Mouse (Mus musculus): ENCODE measurements around the gene Erp29. TPM values are rescaled to one million over a fixed set of nuclear protein-coding genes. Genes with fewer than 3 reads are reported as not detected.

The Erp29 gene
- polyA plus RNA-seq, 1 experiment from 2014 or later = 147 TPM

DNA sequence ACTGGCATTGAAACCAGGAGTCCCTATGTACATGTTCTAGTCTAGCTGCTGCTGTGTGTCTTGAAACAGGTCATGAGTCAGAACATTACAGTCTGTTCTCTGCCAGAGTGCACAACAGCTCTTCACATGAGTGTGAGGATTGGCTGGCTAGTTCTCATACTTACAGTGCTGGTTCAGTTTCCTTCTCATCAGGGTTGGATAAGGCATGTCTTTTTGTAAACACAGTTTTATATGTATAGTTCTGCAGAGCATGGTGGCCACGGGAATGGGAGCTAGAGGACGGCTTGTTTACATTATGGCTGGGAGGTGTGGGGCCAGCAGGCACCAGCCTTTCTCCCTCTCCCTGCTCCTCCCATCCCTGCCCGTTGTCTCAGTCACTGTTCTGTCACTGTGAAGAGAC lies 17.3 kb upstream of the Erp29 start:
- H3K4me3 ChIP-seq (ENCODE audit: low read length) = no peak overlapping the region
- H3K27ac ChIP-seq (ENCODE audit: low read length) = peak overlapping the region; percentile 54
- no peak overlapping the region for H3K9ac ChIP-seq (ENCODE audit: low read length)
- no peaks in the 10 kb centered on the region for H3K9me3 ChIP-seq (ENCODE audit: control insufficient read depth, low read length)
- no peaks in the 10 kb centered on the region for H3K27me3 ChIP-seq (ENCODE audit: control insufficient read depth, insufficient read depth, low read depth, low read length)
- H3K4me2 ChIP-seq (ENCODE audit: low read depth, low read length) = no peak overlapping the region
- peaks cover 10% of the 10 kb centered on the region; the same call in 1 of the 2 replicates for H3K4me1 ChIP-seq (replicated peaks; ENCODE audit: control insufficient read depth, insufficient read depth, low read length)
- no peaks in the 10 kb centered on the region for H3K36me3 ChIP-seq (ENCODE audit: control insufficient read depth, insufficient read depth, low read length)
- peak; percentile 88 for ATAC-seq (ENCODE audit: low read depth)
- WGBS = 3% methylated on average over 3 of the region's 3 CpGs

DNA sequence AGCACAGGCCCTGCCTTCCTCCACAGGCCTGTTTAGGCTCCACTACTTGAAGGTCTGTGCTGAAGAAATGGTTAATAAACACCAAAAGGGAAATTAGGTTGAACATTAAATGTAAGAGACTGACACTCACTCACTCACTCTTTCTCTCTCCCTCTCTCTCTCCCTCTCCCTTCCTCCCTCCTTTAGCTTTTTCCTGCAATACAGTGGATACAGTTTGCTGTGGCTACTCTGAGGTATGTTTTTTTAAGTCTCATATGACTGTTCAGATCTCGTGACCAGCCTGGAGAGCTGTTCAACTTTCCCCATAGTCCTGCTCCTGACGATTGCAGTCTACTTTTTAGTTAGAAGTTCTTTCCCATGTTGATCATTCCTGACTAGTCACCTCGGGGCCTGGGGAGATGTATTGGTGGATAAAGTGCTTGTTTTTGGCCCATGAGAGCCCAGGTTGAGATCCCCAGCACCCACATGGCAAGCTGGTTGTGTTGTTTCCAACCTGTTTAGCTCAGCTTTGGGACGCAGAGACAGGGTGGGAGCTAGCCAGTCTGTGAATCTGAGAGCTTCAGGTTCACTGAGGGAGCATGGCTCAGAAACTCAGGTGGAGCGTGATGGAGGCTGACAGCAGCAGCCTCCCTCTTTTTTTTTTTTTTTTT lies 11.4 kb upstream of the Erp29 start:
- 42% methylated on average over 5 of the region's 5 CpGs for WGBS
- no peaks in the 10 kb centered on the region; the same call in 1 of the 2 replicates for H3K9me3 ChIP-seq (ENCODE audit: control insufficient read depth, low read length)
- no peak for ATAC-seq (ENCODE audit: low read depth)
- H3K27me3 ChIP-seq (ENCODE audit: control insufficient read depth, insufficient read depth, low read depth, low read length) = no peaks in the 10 kb centered on the region
- no peak overlapping the region for H3K4me3 ChIP-seq (ENCODE audit: low read length)
- no peaks in the 10 kb centered on the region for H3K36me3 ChIP-seq (ENCODE audit: control insufficient read depth, insufficient read depth, low read length)
- H3K4me2 ChIP-seq (ENCODE audit: low read depth, low read length) = no peak overlapping the region
- H3K27ac ChIP-seq (ENCODE audit: low read length) = peak overlapping the region; percentile 0; the same call in 1 of the 2 replicates
- H3K9ac ChIP-seq (ENCODE audit: low read length) = peak overlapping the region; percentile 9; the same call in 1 of the 2 replicates
- H3K4me1 ChIP-seq (replicated peaks; ENCODE audit: control insufficient read depth, insufficient read depth, low read length) = 0 out of 2 replicates have a peak, but pooled peaks cover 2% of the 10 kb centered on the region

DNA sequence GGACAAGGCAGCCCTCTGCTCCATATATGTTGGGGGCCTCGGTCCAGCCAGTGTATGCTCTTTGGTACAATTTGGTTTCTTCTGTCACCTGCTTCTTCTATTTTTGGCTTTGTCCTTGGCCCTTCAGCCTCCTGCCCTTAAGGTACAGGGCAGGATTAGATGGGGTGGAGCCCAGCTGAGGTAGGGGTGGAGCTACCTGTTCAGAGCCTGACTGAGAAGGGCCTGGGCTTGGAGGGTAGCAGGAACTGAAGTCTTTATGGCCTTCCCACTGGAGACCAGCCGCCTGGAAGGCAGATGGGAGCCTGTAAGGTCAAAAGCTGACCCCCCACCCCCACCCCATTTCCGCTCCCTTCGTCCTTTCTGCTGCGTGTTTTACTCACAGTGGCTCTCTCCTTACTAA lies 10.7 kb upstream of the Erp29 start:
- Histone ChIP-seq H3K4me1 (replicated peaks; ENCODE audit: control insufficient read depth, insufficient read depth, low read length) (0 out of 2 replicates have a peak, but pooled peaks cover 2% of the 10 kb centered on the region), H3K4me3 (ENCODE audit: low read length) (no peak overlapping the region), H3K9me3 (ENCODE audit: control insufficient read depth, low read length) (no peaks in the 10 kb centered on the region; the same call in 1 of the 2 replicates), H3K36me3 (ENCODE audit: control insufficient read depth, insufficient read depth, low read length) (no peaks in the 10 kb centered on the region), H3K4me2 (ENCODE audit: low read depth, low read length) (peak overlapping the region; percentile 21; the same call in 1 of the 2 replicates), H3K27me3 (ENCODE audit: control insufficient read depth, insufficient read depth, low read depth, low read length) (no peaks in the 10 kb centered on the region), H3K9ac (ENCODE audit: low read length) (no peak overlapping the region), H3K27ac (ENCODE audit: low read length) (no peak overlapping the region)
- peak; percentile 60; the same call in 1 of the 2 replicates for ATAC-seq (ENCODE audit: low read depth)
- WGBS = 50% methylated on average over 5 of the region's 5 CpGs

DNA sequence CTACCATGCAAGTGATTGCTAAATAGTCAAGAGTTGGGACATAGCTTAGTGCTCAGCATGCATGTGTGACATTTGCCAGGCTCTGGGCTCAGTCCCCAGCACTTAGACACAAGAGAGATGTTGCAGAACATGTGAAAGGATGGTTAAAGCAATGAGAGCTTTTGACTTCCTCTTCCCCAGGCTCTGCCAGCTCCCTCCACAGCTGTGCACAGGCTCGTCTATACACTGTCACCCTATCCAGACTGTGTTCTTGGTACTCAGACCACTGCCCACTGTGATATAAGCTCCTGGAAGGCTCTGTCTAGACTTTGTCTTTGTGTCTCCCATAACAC lies 9.8 kb upstream of the Erp29 start:
- 17% methylated on average over 1 of the region's 1 CpGs for WGBS
- H3K36me3 ChIP-seq (ENCODE audit: control insufficient read depth, insufficient read depth, low read length) = no peaks in the 10 kb centered on the region
- no peak overlapping the region for H3K27ac ChIP-seq (ENCODE audit: low read length)
- H3K9ac ChIP-seq (ENCODE audit: low read length) = no peak overlapping the region
- H3K4me1 ChIP-seq (replicated peaks; ENCODE audit: control insufficient read depth, insufficient read depth, low read length) = 0 out of 2 replicates have a peak, but pooled peaks cover 2% of the 10 kb centered on the region
- no peak overlapping the region for H3K4me2 ChIP-seq (ENCODE audit: low read depth, low read length)
- H3K4me3 ChIP-seq (ENCODE audit: low read length) = no peak overlapping the region
- H3K9me3 ChIP-seq (ENCODE audit: control insufficient read depth, low read length) = no peaks in the 10 kb centered on the region; the same call in 1 of the 2 replicates
- ATAC-seq (ENCODE audit: low read depth) = no peak
- no peaks in the 10 kb centered on the region for H3K27me3 ChIP-seq (ENCODE audit: control insufficient read depth, insufficient read depth, low read depth, low read length)

DNA sequence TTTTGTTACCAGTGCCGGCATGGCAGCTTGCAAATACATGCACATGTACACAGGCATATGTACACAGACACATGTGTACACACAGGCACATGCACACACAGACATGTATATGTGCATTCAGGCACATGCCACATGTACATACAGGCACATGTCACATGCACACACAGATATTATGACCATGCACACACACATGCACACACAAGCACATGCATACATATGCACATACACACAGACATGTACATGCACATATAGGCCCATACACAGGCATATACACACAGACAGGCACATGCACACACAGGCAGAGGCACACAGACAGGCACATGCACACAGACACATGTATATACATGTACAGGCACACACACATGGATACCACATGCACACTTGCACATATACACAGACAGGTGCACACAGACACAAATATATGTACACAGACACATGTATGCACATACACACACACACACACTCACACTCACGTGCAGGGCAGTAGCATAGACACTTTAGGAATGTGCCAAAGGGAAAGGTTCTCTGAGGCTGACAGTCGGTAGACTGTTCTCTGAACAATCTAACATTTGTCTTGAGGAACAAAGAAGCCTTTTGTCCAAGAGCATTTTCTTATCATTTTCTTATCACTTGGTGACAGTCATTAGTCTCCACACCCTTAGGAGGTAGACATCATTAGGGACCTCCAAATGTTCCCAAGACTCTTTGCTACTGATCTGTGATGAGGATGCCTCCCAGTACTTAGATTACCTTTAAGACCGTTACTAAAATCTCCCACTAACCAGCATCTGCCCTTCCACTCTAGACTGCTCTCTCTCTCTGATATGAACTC lies 9.2 kb upstream of the Erp29 start:
- Histone ChIP-seq H3K4me2 (ENCODE audit: low read depth, low read length) (no peak overlapping the region), H3K27me3 (ENCODE audit: control insufficient read depth, insufficient read depth, low read depth, low read length) (no peaks in the 10 kb centered on the region), H3K4me1 (replicated peaks; ENCODE audit: control insufficient read depth, insufficient read depth, low read length) (0 out of 2 replicates have a peak, but pooled peaks cover 2% of the 10 kb centered on the region), H3K9ac (ENCODE audit: low read length) (no peak overlapping the region), H3K36me3 (ENCODE audit: control insufficient read depth, insufficient read depth, low read length) (no peaks in the 10 kb centered on the region), H3K9me3 (ENCODE audit: control insufficient read depth, low read length) (no peaks in the 10 kb centered on the region; the same call in 1 of the 2 replicates), H3K27ac (ENCODE audit: low read length) (no peak overlapping the region), H3K4me3 (ENCODE audit: low read length) (no peak overlapping the region)
- WGBS = 39% methylated on average over 4 of the region's 4 CpGs
- no peak for ATAC-seq (ENCODE audit: low read depth)

DNA sequence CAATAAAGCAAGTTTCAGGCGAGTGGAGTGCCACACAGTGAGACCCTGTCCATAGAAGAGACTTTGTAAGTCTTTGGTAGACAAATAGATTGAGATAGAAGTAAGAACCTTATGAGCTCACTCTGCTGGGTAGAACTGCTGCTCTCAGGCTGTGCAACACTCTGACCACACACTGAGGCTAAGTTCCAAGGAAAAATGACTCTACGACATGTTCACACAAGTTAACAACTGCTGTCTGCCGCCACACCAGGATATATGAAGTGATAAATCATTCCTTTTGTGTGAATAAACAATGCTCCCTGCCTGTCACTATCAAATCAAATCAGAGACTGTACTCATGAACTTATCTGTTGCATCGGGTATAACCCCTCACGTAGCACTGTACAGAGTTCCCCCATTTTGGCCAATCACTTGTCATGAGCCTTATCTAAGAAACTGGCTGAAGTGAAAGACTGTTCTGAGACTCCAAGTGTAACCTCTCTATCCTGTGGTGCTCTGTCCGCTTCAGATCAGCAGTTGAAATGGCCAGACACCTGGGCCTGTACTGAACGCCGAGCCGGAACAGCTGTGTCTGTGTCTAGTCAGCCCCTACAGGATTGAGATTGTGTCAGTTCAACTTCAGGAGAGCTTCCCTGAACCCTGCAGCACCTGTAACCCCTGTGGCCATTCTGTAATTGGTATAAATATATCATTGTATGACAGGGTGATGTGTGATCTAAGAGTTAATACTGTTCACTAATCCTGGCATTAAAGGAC lies 3.4 kb upstream of the Erp29 start:
- no peaks in the 10 kb centered on the region for H3K27me3 ChIP-seq (ENCODE audit: control insufficient read depth, insufficient read depth, low read depth, low read length)
- no peak overlapping the region for H3K4me3 ChIP-seq (ENCODE audit: low read length)
- no peak overlapping the region for H3K4me2 ChIP-seq (ENCODE audit: low read depth, low read length)
- 50% methylated on average over 9 of the region's 9 CpGs for WGBS
- ATAC-seq (ENCODE audit: low read depth) = no peak
- no peaks in the 10 kb centered on the region for H3K36me3 ChIP-seq (ENCODE audit: control insufficient read depth, insufficient read depth, low read length)
- H3K4me1 ChIP-seq (replicated peaks; ENCODE audit: control insufficient read depth, insufficient read depth, low read length) = peaks cover 23% of the 10 kb centered on the region
- no peak overlapping the region for H3K9ac ChIP-seq (ENCODE audit: low read length)
- no peak overlapping the region for H3K27ac ChIP-seq (ENCODE audit: low read length)
- no peaks in the 10 kb centered on the region; the same call in 1 of the 2 replicates for H3K9me3 ChIP-seq (ENCODE audit: control insufficient read depth, low read length)

DNA sequence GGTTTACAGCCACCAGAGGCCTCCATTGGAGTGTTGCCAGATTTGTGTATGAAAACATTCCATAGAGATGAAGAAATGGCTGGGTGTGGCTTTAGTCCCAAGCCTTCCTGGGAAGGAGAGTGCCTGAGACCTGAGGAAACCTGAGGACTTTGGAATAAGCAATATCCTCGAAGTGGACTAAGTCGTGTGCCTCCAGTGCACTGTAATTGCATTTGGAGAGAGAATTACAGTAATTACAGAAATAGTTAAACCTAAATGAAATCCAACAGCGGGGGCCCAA lies 2.1 kb upstream of the Erp29 start:
- H3K27me3 ChIP-seq (ENCODE audit: control insufficient read depth, insufficient read depth, low read depth, low read length) = no peaks in the 10 kb centered on the region
- no peak overlapping the region for H3K4me2 ChIP-seq (ENCODE audit: low read depth, low read length)
- no peak overlapping the region; the same call in 1 of the 2 replicates for H3K27ac ChIP-seq (ENCODE audit: low read length)
- 66% methylated on average over 3 of the region's 3 CpGs for WGBS
- ATAC-seq (ENCODE audit: low read depth) = no peak
- peaks cover 23% of the 10 kb centered on the region for H3K4me1 ChIP-seq (replicated peaks; ENCODE audit: control insufficient read depth, insufficient read depth, low read length)
- no peak overlapping the region for H3K4me3 ChIP-seq (ENCODE audit: low read length)
- no peaks in the 10 kb centered on the region for H3K9me3 ChIP-seq (ENCODE audit: control insufficient read depth, low read length)
- no peak overlapping the region for H3K9ac ChIP-seq (ENCODE audit: low read length)
- no peaks in the 10 kb centered on the region for H3K36me3 ChIP-seq (ENCODE audit: control insufficient read depth, insufficient read depth, low read length)

DNA sequence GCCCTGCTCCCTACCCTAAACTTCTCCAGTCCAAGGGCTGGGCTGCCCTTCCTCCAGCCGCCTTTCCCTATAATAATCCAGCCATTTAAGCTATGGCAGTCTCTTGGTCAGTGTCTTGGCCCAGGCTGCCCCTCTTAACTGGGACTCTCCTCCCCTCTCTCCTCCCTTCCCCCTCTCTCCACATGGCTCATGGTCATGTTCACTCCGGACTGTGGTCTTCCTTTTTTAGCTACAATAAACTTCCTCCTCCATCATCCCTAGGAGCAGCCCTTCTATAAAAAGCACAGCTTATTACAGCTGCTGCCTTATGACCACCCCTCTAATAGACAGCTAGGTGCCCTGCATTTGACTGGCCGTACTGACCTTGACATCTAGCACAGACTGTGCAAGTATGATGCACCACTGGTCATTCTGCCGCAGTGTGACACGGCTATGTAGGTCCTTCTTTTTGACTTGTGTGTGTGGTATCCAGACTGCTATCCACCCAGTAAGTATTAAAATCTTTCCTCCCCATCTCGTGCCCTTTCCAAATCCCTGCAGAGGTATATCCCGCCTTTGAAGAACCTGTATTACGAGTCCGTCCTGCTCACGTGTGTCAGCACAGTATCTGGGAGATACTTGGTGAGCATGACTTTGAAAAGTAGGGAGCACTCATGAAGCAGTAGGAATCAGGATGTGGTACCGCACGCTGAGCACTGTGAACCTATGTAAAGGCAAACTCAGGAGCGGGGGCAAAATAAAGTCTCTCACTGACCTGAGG lies 1.6 kb upstream of the Erp29 start:
- Histone ChIP-seq H3K4me2 (ENCODE audit: low read depth, low read length) (0 out of 2 replicates have a peak overlapping the region, but pooled peaks have one; percentile 15), H3K27ac (ENCODE audit: low read length) (peak overlapping the region; percentile 98), H3K9ac (ENCODE audit: low read length) (no peak overlapping the region; the same call in 1 of the 2 replicates), H3K9me3 (ENCODE audit: control insufficient read depth, low read length) (no peaks in the 10 kb centered on the region), H3K4me1 (replicated peaks; ENCODE audit: control insufficient read depth, insufficient read depth, low read length) (peaks cover 23% of the 10 kb centered on the region), H3K27me3 (ENCODE audit: control insufficient read depth, insufficient read depth, low read depth, low read length) (no peaks in the 10 kb centered on the region), H3K36me3 (ENCODE audit: control insufficient read depth, insufficient read depth, low read length) (no peaks in the 10 kb centered on the region; the same call in 1 of the 2 replicates), H3K4me3 (ENCODE audit: low read length) (no peak overlapping the region)
- no peak for ATAC-seq (ENCODE audit: low read depth)
- WGBS = 65% methylated on average over 13 of the region's 13 CpGs
